ENCODE assay signal across 8 mouse cellular contexts in genomic region chr3:101711594-101712171, GRCm38 (mm10).
A peak's percentile ranks its signal among the peaks of the same experiment; 100 is the strongest.
DNase-seq lines count a peak whose midpoint lies in the region; ATAC-seq lines count a peak whose summit lies in the region.

No protein-coding gene starts in this region.

- peaks cover 28% of the 10 kb centered on the region for H3K4me1 ChIP-seq in embryonic facial prominence, embryonic 14.5 days (ENCODE audit: control insufficient read depth, insufficient read depth, low read length)
- H3K4me1 ChIP-seq in heart, embryonic 16.5 days (ENCODE audit: control insufficient read depth, insufficient read depth, low read length) = peaks cover 46% of the 10 kb centered on the region
- H3K4me1 ChIP-seq in limb, embryonic 13.5 days = peaks cover 54% of the 10 kb centered on the region
- H3K4me1 ChIP-seq in neural tube, embryonic 12.5 days = peaks cover 25% of the 10 kb centered on the region

- peak; percentile 71 for ATAC-seq in embryonic facial prominence, embryonic 14.5 days (ENCODE audit: low read depth)
- ATAC-seq in heart, embryonic 16.5 days (replicated peaks; ENCODE audit: extremely low read depth, insufficient read depth, low FRiP score) = peak; percentile 39
- ATAC-seq in limb, embryonic 13.5 days (ENCODE audit: low FRiP score, low read depth) = peak; percentile 37
- no peak for ATAC-seq in neural tube, embryonic 12.5 days (ENCODE audit: low FRiP score, low read depth)
- ATAC-seq in erythroblast, adult 5-6 weeks (replicated peaks; ENCODE audit: low FRiP score, poor library complexity, severe bottlenecking) = no peak

- DNase-seq in cerebellum, adult 9-11 months = peak; percentile 51
- DNase-seq in cerebellum, adult 11 months = no peak
- DNase-seq in embryonic facial prominence, embryonic 14.5 days (ENCODE audit: low spot score) = peak; percentile 77
- no peak for DNase-seq in ovary, postnatal 10 days (ENCODE audit: low spot score)

- WGBS in embryonic facial prominence, embryonic 14.5 days = 18% methylated on average over 11 of the region's 11 CpGs
- WGBS in heart, embryonic 16.5 days = 13% methylated on average over 11 of the region's 11 CpGs
- 6% methylated on average over 11 of the region's 11 CpGs for WGBS in limb, embryonic 13.5 days
- 13% methylated on average over 11 of the region's 11 CpGs for WGBS in neural tube, embryonic 12.5 days

- H3K4me3 ChIP-seq in embryonic facial prominence, embryonic 14.5 days (ENCODE audit: low read depth, low read length) = no peak overlapping the region
- H3K4me3 ChIP-seq in heart, embryonic 16.5 days (ENCODE audit: low read length) = no peak overlapping the region; the same call in 1 of the 2 replicates
- no peak overlapping the region for H3K4me3 ChIP-seq in limb, embryonic 13.5 days
- H3K4me3 ChIP-seq in neural tube, embryonic 12.5 days = no peak overlapping the region

- H3K9ac ChIP-seq in embryonic facial prominence, embryonic 14.5 days (ENCODE audit: low read depth, low read length) = no peak overlapping the region
- H3K9ac ChIP-seq in heart, embryonic 16.5 days (ENCODE audit: low read length) = peak overlapping the region; percentile 69
- no peak overlapping the region for H3K9ac ChIP-seq in limb, embryonic 13.5 days
- 0 out of 2 replicates have a peak overlapping the region, but pooled peaks have one; percentile 17 for H3K9ac ChIP-seq in neural tube, embryonic 12.5 days

- H3K27ac ChIP-seq in embryonic facial prominence, embryonic 14.5 days (replicated peaks; ENCODE audit: low read depth, low read length) = peak overlapping the region; percentile 35
- H3K27ac ChIP-seq in heart, embryonic 16.5 days (ENCODE audit: low read length) = peak overlapping the region; percentile 89
- H3K27ac ChIP-seq in limb, embryonic 13.5 days = peak overlapping the region; percentile 85
- H3K27ac ChIP-seq in neural tube, embryonic 12.5 days = no peak overlapping the region

- H3K27me3 ChIP-seq in embryonic facial prominence, embryonic 14.5 days (replicated peaks; ENCODE audit: control insufficient read depth, insufficient read depth, low read length) = no peaks in the 10 kb centered on the region
- H3K27me3 ChIP-seq in heart, embryonic 16.5 days (ENCODE audit: control insufficient read depth, insufficient read depth, low read length) = no peaks in the 10 kb centered on the region
- H3K27me3 ChIP-seq in limb, embryonic 13.5 days = no peaks in the 10 kb centered on the region
- no peaks in the 10 kb centered on the region for H3K27me3 ChIP-seq in neural tube, embryonic 12.5 days (replicated peaks)

- 0 out of 2 replicates have a peak overlapping the region, but pooled peaks have one; percentile 6 for H3K4me2 ChIP-seq in embryonic facial prominence, embryonic 14.5 days (ENCODE audit: low read depth, low read length)
- H3K4me2 ChIP-seq in heart, embryonic 16.5 days (ENCODE audit: low read depth, low read length) = peak overlapping the region; percentile 43
- H3K4me2 ChIP-seq in limb, embryonic 13.5 days (replicated peaks) = peak overlapping the region; percentile 41
- 0 out of 2 replicates have a peak overlapping the region, but pooled peaks have one; percentile 12 for H3K4me2 ChIP-seq in neural tube, embryonic 12.5 days (replicated peaks)

- H3K36me3 ChIP-seq in embryonic facial prominence, embryonic 14.5 days (ENCODE audit: control insufficient read depth, insufficient read depth, low read length) = no peaks in the 10 kb centered on the region
- H3K36me3 ChIP-seq in heart, embryonic 16.5 days (ENCODE audit: control insufficient read depth, insufficient read depth) = no peaks in the 10 kb centered on the region
- no peaks in the 10 kb centered on the region for H3K36me3 ChIP-seq in limb, embryonic 13.5 days
- H3K36me3 ChIP-seq in neural tube, embryonic 12.5 days = no peaks in the 10 kb centered on the region

- no peaks in the 10 kb centered on the region for H3K9me3 ChIP-seq in embryonic facial prominence, embryonic 14.5 days (ENCODE audit: control insufficient read depth, low read length)
- no peaks in the 10 kb centered on the region for H3K9me3 ChIP-seq in heart, embryonic 16.5 days (replicated peaks; ENCODE audit: control insufficient read depth, low read length)
- no peaks in the 10 kb centered on the region for H3K9me3 ChIP-seq in limb, embryonic 13.5 days
- H3K9me3 ChIP-seq in neural tube, embryonic 12.5 days = no peaks in the 10 kb centered on the region

Comparison
In these comparisons a context has a peak if more than half of its experiments do, and no peak if none do; other contexts are left out.
1. DNase-seq: peak in cerebellum, adult 9-11 months (single experiment) and embryonic facial prominence, embryonic 14.5 days (single experiment); none in cerebellum, adult 11 months (single experiment) and ovary, postnatal 10 days (single experiment).
2. ATAC-seq: peak in embryonic facial prominence, embryonic 14.5 days (single experiment), heart, embryonic 16.5 days (single experiment) and limb, embryonic 13.5 days (single experiment); none in neural tube, embryonic 12.5 days (single experiment) and erythroblast, adult 5-6 weeks (single experiment).
3. H3K9ac ChIP-seq: peak in heart, embryonic 16.5 days (single experiment) and neural tube, embryonic 12.5 days (single experiment); none in embryonic facial prominence, embryonic 14.5 days (single experiment) and limb, embryonic 13.5 days (single experiment).
4. Peak in every context shown above with its lines, with median percentiles within 50 percentile points of each other: H3K4me2 ChIP-seq.